Mouse (Mus musculus) heart, adult 2 months (tissue): ENCODE measurements at regions not wholly inside any gene's neighbourhood (a gene's known extent, or its start where the extent isn't known, plus 50 kb on each side); places are given as distances from the start of the nearest gene placed in this dataset.
"Not testable (repeated sequence)": the region's sequence is repeated elsewhere in the genome, so short reads cannot be mapped to it uniquely, and the experiment has no call there.

ENCODE experiments used
- DNase-seq, 2 experiments: peaks; one replicate each; pipeline ENCODE4 v3.0.0; 2021
- H3K27ac ChIP-seq: fragments of 200-600 bp; 2 replicates; pipeline ENCODE4 v1.8.1; 2022
- H3K27me3 ChIP-seq: fragments of 200-500 bp; 2 replicates; pipeline ENCODE4 v1.6.1; 2012; ENCODE audit warnings: mild to moderate bottlenecking, low read length, inconsistent platforms, mixed read lengths; ENCODE audit not compliant: control insufficient read depth, insufficient read depth
- H3K36me3 ChIP-seq: fragments of 200-500 bp; 2 replicates; pipeline ENCODE4 v1.6.1; 2012; ENCODE audit warnings: low read length, inconsistent platforms; ENCODE audit not compliant: control insufficient read depth, insufficient read depth
- H3K4me1 ChIP-seq: fragments of 200-500 bp; 2 replicates; pipeline ENCODE4 v1.6.1; 2011; ENCODE audit warnings: low read length; ENCODE audit not compliant: control insufficient read depth, insufficient read depth
- H3K4me3 ChIP-seq: fragments of 200-600 bp; 2 replicates; pipeline ENCODE4 v1.8.1; 2022
- H3K79me2 ChIP-seq: fragments of 200-500 bp; replicated peaks from 2 replicates; pipeline ENCODE4 v1.6.1; 2012; ENCODE audit warnings: mild to moderate bottlenecking, inconsistent platforms, low read length, moderate library complexity, mixed read lengths; ENCODE audit not compliant: control insufficient read depth, insufficient read depth
- H3K9ac ChIP-seq: fragments of 200-500 bp; 2 replicates; pipeline ENCODE4 v1.6.1; 2012; ENCODE audit warnings: low read depth, mild to moderate bottlenecking, control low read depth, inconsistent platforms, low read length, mixed read lengths
- CTCF ChIP-seq: fragments of 200-600 bp; IDR thresholded peaks from 2 replicates; pipeline ENCODE4 v1.8.1; 2022; ENCODE audit warnings: antibody characterized with exemption, mild to moderate bottlenecking, moderate library complexity
- EP300 ChIP-seq: fragments of 200-500 bp; IDR thresholded peaks from 2 replicates; pipeline ENCODE4 v1.6.1; 2011; ENCODE audit warnings: low read depth, low read length, control low read depth; ENCODE audit not compliant: insufficient read depth
- POLR2A ChIP-seq: fragments of 200-500 bp; IDR thresholded peaks from 2 replicates; pipeline ENCODE4 v1.6.1; 2011; ENCODE audit warnings: mild to moderate bottlenecking, low read depth, low read length, control low read depth; ENCODE audit not compliant: insufficient read depth
- WGBS: fragments of 180-500 bp; shearing (Covaris S2); methylation state at CpG from one replicate; pipeline ENCODE4 v1.1.7; 2018; 5-methylcytosine and 5-hydroxymethylcytosine counted together
- intact Hi-C: fragments of 180-260 bp; cut with DNase I; formaldehyde crosslinking; loops from one replicate; pipeline ENCODE4 v1.15.1; 2025

GRCm38 (mm10) chr17:83972470-83972869 is 124.7 kb upstream of the Haao start:
- no peak for DNase-seq

GRCm38 (mm10) chr17:83972026-83972425 is 124.3 kb upstream of the Haao start:
- H3K79me2 ChIP-seq = no peaks in the 10 kb centered on the region
- TF ChIP-seq CTCF = peak; percentile 59
- no peak for TF ChIP-seq POLR2A
- 0 out of 2 replicates have a peak, but pooled peaks have one; percentile 66 for TF ChIP-seq EP300
- intact Hi-C loops = loop anchor here (2.0 to 5.0 kb wide), 4 partner anchors 55 to 413 kb away; no protein-coding TSS in a partner anchor
- no peak overlapping the region; the same call in 1 of the 2 replicates for H3K9ac ChIP-seq
- peak; percentile 63 to 64 for DNase-seq
- H3K4me1 ChIP-seq = peaks cover 31% of the 10 kb centered on the region
- no peaks in the 10 kb centered on the region for H3K27me3 ChIP-seq
- H3K27ac ChIP-seq = peak overlapping the region; percentile 70
- no peaks in the 10 kb centered on the region for H3K36me3 ChIP-seq
- H3K4me3 ChIP-seq = no peak overlapping the region
- 40% methylated on average over 5 of the region's 5 CpGs for WGBS

More at GRCm38 (mm10) chr17:83972470-83972869, 124.7 kb upstream of the Haao start:
- Histone ChIP-seq H3K79me2 (no peaks in the 10 kb centered on the region), H3K9ac (no peak overlapping the region; the same call in 1 of the 2 replicates), H3K36me3 (no peaks in the 10 kb centered on the region), H3K4me3 (no peak overlapping the region), H3K4me1 (peaks cover 36% of the 10 kb centered on the region), H3K27me3 (no peaks in the 10 kb centered on the region), H3K27ac (peak overlapping the region; percentile 70)
- WGBS = 90% methylated on average over 4 of the region's 4 CpGs
- TF ChIP-seq POLR2A (no peak), CTCF (no peak), EP300 (no peak)
- intact Hi-C loops = loop anchor here (2.0 to 5.0 kb wide), 4 partner anchors 55 to 412 kb away; no protein-coding TSS in a partner anchor

- Histone ChIP-seq H3K9ac (no peak overlapping the region), H3K36me3 (no peaks in the 10 kb centered on the region), H3K79me2 (no peaks in the 10 kb centered on the region), H3K27ac (peak overlapping the region; percentile 42; the same call in 1 of the 2 replicates), H3K27me3 (no peaks in the 10 kb centered on the region), H3K4me1 (peaks cover 28% of the 10 kb centered on the region), H3K4me3 (no peak overlapping the region)
- TF ChIP-seq EP300 = no peak
- no peak for TF ChIP-seq CTCF
- no peak for TF ChIP-seq POLR2A
- 51% methylated on average over 7 of the region's 7 CpGs for WGBS
- intact Hi-C loops = no loop called here
- peak; percentile 20 to 27 for DNase-seq
These were observed 121.7 kb upstream of the Haao start for GRCm38 (mm10) chr17:83969407-83969826.

- intact Hi-C loops, H3K27ac ChIP-seq, H3K79me2 ChIP-seq, H3K4me3 ChIP-seq, DNase-seq, H3K36me3 ChIP-seq, H3K27me3 ChIP-seq, H3K9ac ChIP-seq: not testable (repeated sequence)
- 97% methylated on average over 3 of the region's 3 CpGs for WGBS
- peak; percentile 44 for TF ChIP-seq CTCF
- H3K4me1 ChIP-seq = peaks cover 19% of the 10 kb centered on the region
These were observed 120.4 kb upstream of the Haao start for GRCm38 (mm10) chr17:83968124-83968523.

GRCm38 (mm10) chr17:83967007-83967406 is 119.2 kb upstream of the Haao start:
- Histone ChIP-seq H3K27me3 (no peaks in the 10 kb centered on the region), H3K9ac (no peak overlapping the region), H3K79me2 (no peaks in the 10 kb centered on the region), H3K4me3 (no peak overlapping the region), H3K4me1 (peaks cover 9% of the 10 kb centered on the region), H3K27ac (no peak overlapping the region), H3K36me3 (no peaks in the 10 kb centered on the region)
- WGBS = 97% methylated on average over 6 of the region's 6 CpGs
- intact Hi-C loops = no loop called here
- DNase-seq = no peak
- TF ChIP-seq POLR2A (no peak), CTCF (no peak), EP300 (no peak)

GRCm38 (mm10) chr17:83964454-83965211 is 116.9 kb upstream of the Haao start:
- H3K4me3 ChIP-seq = no peak overlapping the region
- H3K79me2 ChIP-seq = no peaks in the 10 kb centered on the region
- intact Hi-C loops = loop anchor here (5.0 kb wide), 1 partner anchor 102 kb away; no protein-coding TSS in a partner anchor
- DNase-seq = peak in 1 of 2 experiments; percentile 7
- 76% methylated on average over 13 of the region's 13 CpGs for WGBS
- H3K9ac ChIP-seq = no peak overlapping the region
- H3K27me3 ChIP-seq = no peaks in the 10 kb centered on the region
- peaks cover 13% of the 10 kb centered on the region for H3K4me1 ChIP-seq
- H3K36me3 ChIP-seq = no peaks in the 10 kb centered on the region
- no peak for TF ChIP-seq EP300
- TF ChIP-seq POLR2A = no peak
- TF ChIP-seq CTCF = no peak
- peak overlapping the region; percentile 9; the same call in 1 of the 2 replicates for H3K27ac ChIP-seq
